Mouse (Mus musculus) lung, postnatal 0 days (tissue): ENCODE measurements at regions not wholly inside any gene's neighbourhood (a gene's known extent, or its start where the extent isn't known, plus 50 kb on each side); places are given as distances from the start of the nearest gene placed in this dataset.

ENCODE experiments used
- ATAC-seq: fragments of 200-750 bp; cut with Nextera tagmentation; 2 replicates; pipeline ENCODE4 v1.8.0; 2017; ENCODE audit warnings: moderate library complexity
- DNase-seq: peaks from one replicate; pipeline ENCODE4 v3.0.0-alpha.2; 2016; ENCODE audit warnings: low spot score
- H3K27ac ChIP-seq: fragments of 300-500 bp; sonication (generic); 2 replicates; pipeline ENCODE4 v1.5.1; 2014; ENCODE audit warnings: antibody characterized with exemption, mild to moderate bottlenecking, low read length, mixed read lengths
- H3K27me3 ChIP-seq: fragments of 300-500 bp; sonication (generic); replicated peaks from 2 replicates; pipeline ENCODE4 v1.6.1; 2014; ENCODE audit warnings: low read length, mixed read lengths; ENCODE audit not compliant: insufficient read depth
- H3K36me3 ChIP-seq: fragments of 300-500 bp; sonication (generic); 2 replicates; pipeline ENCODE4 v1.6.1; 2014; ENCODE audit warnings: low read length, mixed read lengths; ENCODE audit not compliant: insufficient read depth
- H3K4me1 ChIP-seq: fragments of 300-500 bp; sonication (generic); 2 replicates; pipeline ENCODE4 v1.6.1; 2014; ENCODE audit warnings: antibody characterized with exemption, low read depth, low read length, mixed read lengths; ENCODE audit not compliant: insufficient read depth
- H3K4me2 ChIP-seq: fragments of 300-500 bp; sonication (generic); replicated peaks from 2 replicates; pipeline ENCODE4 v1.6.1; 2014; ENCODE audit warnings: low read depth, mild to moderate bottlenecking, low read length, moderate library complexity, mixed read lengths
- H3K4me3 ChIP-seq: fragments of 300-500 bp; sonication (generic); 2 replicates; pipeline ENCODE4 v1.5.1; 2014; ENCODE audit warnings: low read depth, low read length
- H3K9ac ChIP-seq: fragments of 300-500 bp; sonication (generic); replicated peaks from 2 replicates; pipeline ENCODE4 v1.6.1; 2014; ENCODE audit warnings: low read depth, mild to moderate bottlenecking
- H3K9me3 ChIP-seq: fragments of 300-500 bp; sonication (generic); 2 replicates; pipeline ENCODE4 v1.6.1; 2016; ENCODE audit warnings: low read length, mixed read lengths
- CTCF ChIP-seq: IDR thresholded peaks from 2 replicates; pipeline ENCODE4 v1.5.1; 2016; ENCODE audit warnings: antibody characterized with exemption, mild to moderate bottlenecking
- EP300 ChIP-seq: IDR thresholded peaks from 2 replicates; pipeline ENCODE4 v1.6.1; 2016; ENCODE audit warnings: antibody characterized with exemption, mild to moderate bottlenecking, control low read depth
- WGBS: fragments of 180-500 bp; shearing (Covaris S2); extraction: QIAGEN DNeasy Blood & Tissue Kit; methylation state at CpG from one replicate; pipeline ENCODE4 v1.1.7; 2014; 5-methylcytosine and 5-hydroxymethylcytosine counted together

DNA sequence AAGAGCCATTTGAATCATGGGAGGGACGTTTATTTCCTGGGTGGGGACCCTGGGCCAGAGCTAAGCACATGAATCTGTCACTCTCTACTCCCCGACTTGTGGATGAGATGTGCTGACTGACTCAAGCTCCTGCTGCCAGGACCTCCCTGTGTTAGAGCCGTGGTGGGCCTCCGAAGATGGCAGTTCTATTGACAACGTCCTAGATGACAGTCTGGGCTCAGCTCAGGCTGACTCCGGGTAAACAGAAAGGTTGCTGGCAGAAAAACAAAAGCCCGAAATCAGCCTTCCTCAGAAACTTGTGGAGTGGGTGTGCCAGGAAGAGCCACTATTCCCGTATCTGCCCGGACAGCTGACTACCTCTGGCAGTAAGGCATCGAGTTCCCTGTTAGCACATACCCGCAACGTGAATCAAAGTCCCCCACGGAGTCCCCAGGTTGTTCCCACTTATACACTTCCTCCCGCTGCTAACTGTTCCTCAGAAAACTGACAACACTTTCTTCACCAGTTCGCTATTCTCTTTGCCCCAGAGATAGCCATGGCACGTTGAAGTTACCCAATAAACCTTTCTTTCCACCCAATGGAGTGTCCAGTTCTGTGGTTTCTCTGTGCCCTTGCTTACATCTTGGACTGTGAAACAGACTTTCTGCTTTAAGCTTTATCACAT lies 76.6 kb upstream of the Haao start:
- Histone ChIP-seq H3K27ac (no peak overlapping the region), H3K36me3 (no peaks in the 10 kb centered on the region), H3K4me1 (no peaks in the 10 kb centered on the region; the same call in 1 of the 2 replicates), H3K9ac (no peak overlapping the region), H3K27me3 (0 out of 2 replicates have a peak, but pooled peaks cover 5% of the 10 kb centered on the region), H3K9me3 (no peaks in the 10 kb centered on the region), H3K4me3 (no peak overlapping the region), H3K4me2 (no peak overlapping the region)
- TF ChIP-seq CTCF (no peak), EP300 (no peak)
- DNase-seq (no peak), ATAC-seq (peak; percentile 28; the same call in 1 of the 2 replicates)
- WGBS, result 41% methylated on average over 16 of the region's 16 CpGs

- no peak overlapping the region for H3K4me3 ChIP-seq
- no peaks in the 10 kb centered on the region; the same call in 1 of the 2 replicates for H3K4me1 ChIP-seq
- no peak for DNase-seq
- H3K36me3 ChIP-seq, result no peaks in the 10 kb centered on the region
- 74% methylated on average over 8 of the region's 8 CpGs for WGBS
- TF ChIP-seq CTCF, result no peak
- TF ChIP-seq EP300, result no peak
- H3K9me3 ChIP-seq, result no peaks in the 10 kb centered on the region
- 0 out of 2 replicates have a peak, but pooled peaks cover 5% of the 10 kb centered on the region for H3K27me3 ChIP-seq
- H3K27ac ChIP-seq, result no peak overlapping the region
- no peak for ATAC-seq
- no peak overlapping the region for H3K4me2 ChIP-seq
- H3K9ac ChIP-seq, result no peak overlapping the region
These were observed 73.1 kb upstream of the Haao start for GRCm38 (mm10) chr17:83920894-83921293.

- DNase-seq, result no peak
- WGBS, result 44% methylated on average over 4 of the region's 4 CpGs
- no peak for TF ChIP-seq CTCF
- no peak for TF ChIP-seq EP300
- Histone ChIP-seq H3K9me3 (no peaks in the 10 kb centered on the region), H3K4me3 (no peak overlapping the region), H3K4me1 (no peaks in the 10 kb centered on the region; the same call in 1 of the 2 replicates), H3K9ac (no peak overlapping the region), H3K36me3 (no peaks in the 10 kb centered on the region), H3K4me2 (no peak overlapping the region), H3K27ac (no peak overlapping the region), H3K27me3 (0 out of 2 replicates have a peak, but pooled peaks cover 5% of the 10 kb centered on the region)
- no peak for ATAC-seq
These were observed 72.5 kb upstream of the Haao start for GRCm38 (mm10) chr17:83920225-83920624.

DNA sequence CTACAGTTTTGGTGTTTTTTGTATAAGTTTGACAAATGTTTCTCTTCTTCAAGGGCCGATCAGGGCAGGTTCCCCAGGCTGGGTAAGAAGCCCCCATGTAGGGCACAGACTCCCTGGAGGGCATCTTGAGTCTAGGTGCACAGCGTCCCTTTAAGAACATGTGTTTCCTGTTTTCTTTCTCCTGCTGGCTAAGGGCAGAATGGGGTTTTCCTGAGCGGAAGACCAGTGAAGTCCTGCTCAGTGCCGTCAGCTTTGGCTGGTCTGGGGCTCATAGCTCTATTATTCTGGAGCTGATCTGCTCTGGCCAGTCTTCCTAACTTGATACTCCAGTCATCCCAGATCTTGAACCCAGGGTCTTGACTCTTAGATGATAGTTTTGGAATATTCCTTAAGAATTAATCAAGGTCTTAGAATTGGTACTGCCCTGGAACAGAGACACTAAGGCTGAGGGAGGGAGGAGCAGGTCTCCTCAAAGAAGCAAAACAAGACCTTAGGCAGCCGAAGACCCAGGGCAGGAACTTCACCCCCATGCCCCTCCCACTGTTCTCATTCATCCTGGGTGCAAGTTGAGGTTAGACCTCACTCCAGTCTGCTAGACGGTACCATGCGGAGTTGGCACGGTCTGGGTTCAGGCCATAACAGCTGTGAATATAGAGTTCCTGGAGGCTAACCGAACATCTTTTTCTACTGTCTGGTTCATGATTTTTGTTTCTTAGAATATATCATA lies 70.8 kb upstream of the Haao start:
- H3K27me3 ChIP-seq, result 0 out of 2 replicates have a peak, but pooled peaks cover 5% of the 10 kb centered on the region
- H3K4me1 ChIP-seq, result peaks cover 2% of the 10 kb centered on the region; the same call in 1 of the 2 replicates
- no peaks in the 10 kb centered on the region for H3K36me3 ChIP-seq
- no peak overlapping the region for H3K9ac ChIP-seq
- H3K4me2 ChIP-seq, result no peak overlapping the region
- H3K27ac ChIP-seq, result peak overlapping the region; percentile 35; the same call in 1 of the 2 replicates
- H3K4me3 ChIP-seq, result no peak overlapping the region
- peak; percentile 37 for DNase-seq
- peak; percentile 19; the same call in 1 of the 2 replicates for ATAC-seq
- TF ChIP-seq CTCF (no peak; the same call in 1 of the 2 replicates), EP300 (peak; percentile 49; the same call in 1 of the 2 replicates)
- WGBS, result 59% methylated on average over 9 of the region's 9 CpGs
- no peaks in the 10 kb centered on the region for H3K9me3 ChIP-seq

GRCm38 (mm10) chr17:83917781-83918180 lies 70.0 kb upstream of the Haao start:
- DNase-seq (no peak), ATAC-seq (no peak)
- 33% methylated on average over 4 of the region's 4 CpGs for WGBS
- no peaks in the 10 kb centered on the region for H3K36me3 ChIP-seq
- 0 out of 2 replicates have a peak, but pooled peaks cover 5% of the 10 kb centered on the region for H3K27me3 ChIP-seq
- H3K9ac ChIP-seq, result no peak overlapping the region
- H3K9me3 ChIP-seq, result no peaks in the 10 kb centered on the region
- no peak overlapping the region for H3K27ac ChIP-seq
- peaks cover 4% of the 10 kb centered on the region; the same call in 1 of the 2 replicates for H3K4me1 ChIP-seq
- no peak for TF ChIP-seq EP300
- TF ChIP-seq CTCF, result no peak
- no peak overlapping the region for H3K4me3 ChIP-seq
- no peak overlapping the region for H3K4me2 ChIP-seq

DNA sequence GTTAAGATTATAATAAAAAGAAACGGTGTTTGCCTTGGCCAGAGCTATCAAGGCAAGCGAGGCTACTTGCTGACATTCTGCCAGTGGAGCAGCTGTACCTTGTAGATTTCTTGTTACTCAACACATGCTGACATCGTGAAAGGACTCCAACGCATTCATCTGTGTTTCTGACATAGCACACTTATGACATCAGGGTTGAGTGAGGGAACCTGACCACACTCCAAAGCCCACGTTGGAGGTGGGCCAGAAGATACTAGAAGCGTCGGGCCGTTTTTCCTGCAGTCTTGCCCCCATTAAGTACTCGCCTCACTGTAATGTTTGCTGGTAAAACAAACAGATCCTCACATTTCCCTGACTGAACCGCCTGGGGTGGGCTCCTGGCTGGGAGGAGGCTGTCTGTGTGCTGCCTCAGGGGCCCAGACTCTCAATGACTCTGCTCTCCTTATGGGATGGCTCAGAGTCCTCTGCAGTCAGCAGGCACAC lies 69.0 kb upstream of the Haao start:
- DNase-seq (peak; percentile 94), ATAC-seq (peak; percentile 87)
- Histone ChIP-seq H3K27me3 (0 out of 2 replicates have a peak, but pooled peaks cover 5% of the 10 kb centered on the region), H3K4me2 (no peak overlapping the region), H3K9me3 (no peaks in the 10 kb centered on the region), H3K9ac (no peak overlapping the region), H3K4me3 (no peak overlapping the region), H3K4me1 (peaks cover 4% of the 10 kb centered on the region; the same call in 1 of the 2 replicates), H3K36me3 (no peaks in the 10 kb centered on the region), H3K27ac (peak overlapping the region; percentile 38; the same call in 1 of the 2 replicates)
- TF ChIP-seq EP300 (peak; percentile 67; the same call in 1 of the 2 replicates), CTCF (no peak)
- WGBS, result 5% methylated on average over 10 of the region's 10 CpGs
